Mouse (Mus musculus): Measurements from ENCODE around the gene Gpr174.
"Not testable (repeated sequence)": the region's sequence is repeated elsewhere in the genome, so short reads cannot be mapped to it uniquely, and the experiment has no call there.

The Gpr174 gene

DNA sequence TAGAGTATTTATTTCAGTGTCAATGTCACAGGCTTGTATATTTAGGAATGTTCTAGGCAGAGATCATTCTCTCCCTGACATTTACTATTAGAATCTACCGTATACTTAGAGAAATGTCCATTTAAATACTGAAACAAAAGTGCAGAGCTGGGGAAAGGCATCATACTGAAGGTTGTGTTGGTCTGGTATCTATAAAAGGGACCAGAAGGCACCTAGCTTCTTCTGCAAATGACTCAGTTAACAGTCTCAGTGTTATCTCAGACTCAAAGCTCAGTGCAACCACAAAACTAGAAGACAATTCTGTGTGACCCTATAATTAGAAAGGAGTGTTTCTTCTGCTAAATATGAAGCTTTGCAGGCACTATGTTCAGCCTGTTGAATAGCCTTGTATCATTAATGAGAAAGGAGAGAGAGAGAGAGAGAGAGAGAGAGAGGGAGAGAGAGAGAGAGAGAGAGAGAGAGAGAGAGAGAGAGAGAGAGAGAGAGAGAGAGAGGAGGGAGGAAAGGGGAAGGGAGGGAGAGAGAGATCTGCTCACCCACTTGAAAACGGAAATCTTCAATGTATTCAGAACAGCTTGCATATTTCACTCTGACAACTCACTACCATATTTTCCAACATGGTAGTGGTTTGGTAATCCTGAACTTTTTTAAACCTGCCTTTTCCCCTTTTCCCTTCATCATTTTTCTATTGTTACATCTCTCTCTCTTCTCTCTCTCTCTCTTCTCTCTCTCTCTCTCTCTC lies at the start of gene Gpr174:
Gene Gpr174, plus strand, starts transcription at position 393 of the 742 bp plus-strand sequence.
- no peak for DNase-seq (ENCODE audit: low read depth, low spot score)

- no peak for DNase-seq (ENCODE audit: low read depth, low spot score)
Measured at GRCm38 (mm10) chrX:107217577-107218090, 38.0 kb upstream of the Gpr174 start.

GRCm38 (mm10) chrX:107224846-107225245 lies 30.8 kb upstream of the Gpr174 start:
- no peak for DNase-seq (ENCODE audit: low read depth, low spot score)

- no peak for DNase-seq (ENCODE audit: low read depth, low spot score)
Measured at GRCm38 (mm10) chrX:107231214-107231613, 24.5 kb upstream of the Gpr174 start.

GRCm38 (mm10) chrX:107234655-107235054 lies 21.0 kb upstream of the Gpr174 start:
- no peak for DNase-seq (ENCODE audit: low read depth, low spot score)

DNA sequence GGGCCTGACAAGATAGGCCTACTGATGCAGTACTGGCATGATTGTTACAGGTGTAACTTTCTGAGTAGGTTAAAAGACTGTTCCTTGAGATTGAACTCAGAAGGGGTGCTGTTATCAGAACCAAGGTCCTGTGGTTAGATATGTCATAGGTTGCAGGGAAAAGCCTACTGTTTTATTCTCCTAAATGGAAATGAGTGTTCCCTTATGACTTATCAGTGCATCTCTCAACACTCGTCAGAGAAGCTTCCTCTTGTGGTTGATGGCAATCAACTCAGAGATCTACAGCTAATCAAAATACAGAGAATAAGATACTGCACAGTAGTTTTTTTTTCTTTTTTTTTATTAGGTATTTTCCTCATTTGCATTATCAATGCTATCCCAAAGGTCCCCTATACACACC lies 19.2 kb upstream of the Gpr174 start:
- DNase-seq (ENCODE audit: low read depth, low spot score): no peak

GRCm38 (mm10) chrX:107250390-107250789 lies 5.3 kb upstream of the Gpr174 start:
- DNase-seq (ENCODE audit: low read depth, low spot score): no peak

- DNase-seq (ENCODE audit: low read depth, low spot score): no peak
Measured at GRCm38 (mm10) chrX:107264619-107265018, 8.9 kb downstream of the Gpr174 start.

GRCm38 (mm10) chrX:107277606-107278005 lies 21.9 kb downstream of the Gpr174 start:
- no peak for DNase-seq (ENCODE audit: low read depth, low spot score)

- no peak for DNase-seq (ENCODE audit: low read depth, low spot score)
Measured at GRCm38 (mm10) chrX:107284211-107284610, 28.5 kb downstream of the Gpr174 start.

- not testable (repeated sequence) for DNase-seq (ENCODE audit: low read depth, low spot score)
Measured at GRCm38 (mm10) chrX:107297861-107298260, 42.2 kb downstream of the Gpr174 start.

DNA sequence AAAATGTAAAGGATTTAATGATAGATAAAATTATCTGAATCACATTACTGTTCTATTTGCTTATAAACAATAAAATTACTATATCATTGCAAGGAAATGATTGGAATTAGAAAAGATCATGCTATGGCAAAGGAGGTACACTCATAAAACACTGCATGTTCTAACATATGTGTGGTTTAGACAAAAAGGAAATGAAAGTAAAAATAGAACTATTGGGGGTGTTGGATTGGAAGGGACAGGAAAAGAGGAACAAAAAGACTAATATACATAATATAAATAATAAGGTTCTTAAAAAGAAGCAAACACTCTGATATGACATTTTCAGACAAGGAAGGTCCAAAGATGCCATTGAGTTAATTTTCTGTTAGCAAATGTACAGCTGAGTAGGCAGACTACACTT lies 43.1 kb downstream of the Gpr174 start:
- DNase-seq (ENCODE audit: low read depth, low spot score): no peak

DNA sequence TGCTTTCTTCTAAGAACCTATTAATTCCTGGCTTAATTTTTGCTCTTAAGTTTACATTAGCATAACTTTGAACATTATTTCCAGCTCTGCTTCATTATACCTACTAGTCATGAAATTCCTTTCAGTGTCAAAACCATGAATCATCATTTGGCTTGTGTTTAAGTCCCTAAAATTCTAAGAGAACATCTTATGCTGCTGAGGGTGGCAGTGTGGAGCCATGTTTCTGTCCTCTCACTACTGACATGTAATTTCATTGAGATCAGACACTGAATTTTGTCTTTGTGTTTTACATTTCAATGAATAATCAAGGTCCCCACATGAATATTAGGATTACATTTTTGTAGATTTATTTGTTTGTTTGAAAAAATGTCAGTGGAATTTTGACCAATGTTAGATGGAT lies 50.8 kb downstream of the Gpr174 start:
- DNase-seq (ENCODE audit: low read depth, low spot score): no peak

- DNase-seq (ENCODE audit: low read depth, low spot score): no peak
Measured at GRCm38 (mm10) chrX:107312533-107312932, 56.9 kb downstream of the Gpr174 start.

GRCm38 (mm10) chrX:107325697-107326381 lies 70.2 kb downstream of the Gpr174 start:
- DNase-seq (ENCODE audit: low read depth, low spot score): no peak

- DNase-seq (ENCODE audit: low read depth, low spot score): no peak
Measured at GRCm38 (mm10) chrX:107329849-107330248, 74.2 kb downstream of the Gpr174 start.

- DNase-seq (ENCODE audit: low read depth, low spot score): no peak
Measured at GRCm38 (mm10) chrX:107336609-107337008, 80.9 kb downstream of the Gpr174 start.

DNA sequence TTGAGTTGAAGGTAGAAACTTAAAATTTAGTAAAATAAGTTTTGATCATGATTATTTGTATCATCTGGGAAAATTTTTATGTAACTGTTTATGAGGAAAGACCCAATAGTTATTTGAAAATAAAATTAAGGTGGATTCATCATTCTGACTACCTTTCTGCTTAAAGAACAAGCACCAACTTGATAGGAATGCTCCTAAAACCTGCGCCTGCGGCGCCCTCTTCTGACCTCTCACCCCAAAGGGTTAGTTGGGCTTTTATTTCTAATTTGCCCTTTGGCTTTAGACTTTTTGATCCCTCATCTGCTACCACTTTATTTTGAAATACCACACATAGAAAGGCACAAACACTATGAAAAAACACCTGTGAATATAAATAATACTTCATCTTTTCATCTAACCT lies 86.3 kb downstream of the Gpr174 start:
- DNase-seq (ENCODE audit: low read depth, low spot score): no peak
